Mouse (Mus musculus): Measurements from ENCODE around the gene Csrnp2. TPM values are rescaled to one million over a fixed set of nuclear protein-coding genes. Genes with fewer than 3 reads are reported as not detected.
A peak's percentile ranks its signal among the peaks of the same experiment; 100 is the strongest.

The Csrnp2 gene
- polyA plus RNA-seq, 1 experiment from 2014 or later = 41.4 TPM

DNA sequence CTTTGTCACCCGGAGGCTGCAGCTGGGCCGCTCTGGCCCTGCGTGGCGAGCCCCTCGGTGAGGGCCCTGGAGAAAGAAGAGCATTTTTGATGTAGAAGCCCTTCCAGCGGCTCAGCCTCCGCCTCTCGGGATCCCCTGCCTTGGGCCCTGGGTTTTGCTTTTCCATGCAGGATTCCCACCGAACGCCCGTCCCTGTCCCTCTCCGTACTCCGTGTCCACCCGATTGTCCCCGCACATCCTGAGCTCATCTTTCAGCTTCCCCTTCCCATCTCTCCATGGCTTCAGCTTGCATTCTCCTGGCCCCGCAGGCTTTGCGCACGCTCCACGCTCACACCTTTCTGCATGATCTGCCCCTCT lies 26.1 kb downstream of the Csrnp2 start:
- Histone ChIP-seq H3K4me2 (replicated peaks) (peak overlapping the region; percentile 83), H3K4me1 (peaks cover 27% of the 10 kb centered on the region), H3K27me3 (no peaks in the 10 kb centered on the region), H3K9ac (peak overlapping the region; percentile 84), H3K9me3 (replicated peaks) (no peaks in the 10 kb centered on the region), H3K27ac (peak overlapping the region; percentile 82), H3K36me3 (peaks cover 26% of the 10 kb centered on the region), H3K4me3 (peak overlapping the region; percentile 84)
- 1% methylated on average over 15 of the region's 19 CpGs for WGBS
- ATAC-seq (ENCODE audit: low FRiP score) = no peak

GRCm38 (mm10) chr15:100468295-100469188 lies 26.7 kb downstream of the Csrnp2 start, which contains the start of gene Letmd1:
Gene Letmd1, plus strand, starts transcription at chr15:100469023.
- Histone ChIP-seq H3K27me3 (no peaks in the 10 kb centered on the region), H3K4me2 (replicated peaks) (peak within 1 kb of the TSS; percentile 83), H3K4me3 (peak within 1 kb of the TSS; percentile 84), H3K27ac (peak within 1 kb of the TSS; percentile 82), H3K36me3 (peaks cover 20% of the 10 kb centered on the region), H3K9me3 (replicated peaks) (no peaks in the 10 kb centered on the region), H3K4me1 (peaks cover 27% of the 10 kb centered on the region), H3K9ac (peak within 1 kb of the TSS; percentile 84)
- peak; percentile 94 for ATAC-seq (ENCODE audit: low FRiP score)
- 3% methylated on average over 68 of the region's 84 CpGs for WGBS

- peaks cover 13% of the 10 kb centered on the region for H3K36me3 ChIP-seq
- WGBS = 49% methylated on average over 3 of the region's 8 CpGs
- H3K4me3 ChIP-seq = peak overlapping the region; percentile 84
- H3K27me3 ChIP-seq = no peaks in the 10 kb centered on the region
- peak overlapping the region; percentile 84 for H3K9ac ChIP-seq
- H3K27ac ChIP-seq = no peak overlapping the region
- no peak for ATAC-seq (ENCODE audit: low FRiP score)
- H3K4me2 ChIP-seq (replicated peaks) = peak overlapping the region; percentile 83
- H3K9me3 ChIP-seq (replicated peaks) = no peaks in the 10 kb centered on the region
- H3K4me1 ChIP-seq = peaks cover 27% of the 10 kb centered on the region
These were observed 27.6 kb downstream of the Csrnp2 start for GRCm38 (mm10) chr15:100467738-100468137.

- 79% methylated on average over 2 of the region's 2 CpGs for WGBS
These were observed 29.9 kb downstream of the Csrnp2 start for GRCm38 (mm10) chr15:100465432-100465831.

DNA sequence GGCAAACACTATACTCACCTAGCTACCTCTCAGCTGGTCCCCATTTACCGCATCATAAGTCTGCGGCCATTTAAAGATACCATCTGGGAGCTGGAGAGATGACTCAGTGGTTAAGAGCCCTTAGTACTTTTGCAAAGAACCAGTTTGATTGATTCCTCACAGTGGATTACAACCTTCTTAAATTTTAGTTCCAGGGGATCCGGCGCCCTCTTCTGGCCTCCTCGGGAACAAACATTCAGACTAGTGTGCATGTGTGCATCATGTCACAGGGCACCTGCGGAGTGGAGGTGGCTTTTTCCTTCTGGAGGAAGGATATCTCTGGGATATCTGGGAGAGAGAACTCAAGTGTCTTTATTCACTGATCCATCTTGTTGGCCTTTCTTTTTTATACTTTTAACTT lies 31.6 kb downstream of the Csrnp2 start:
- ATAC-seq (ENCODE audit: low FRiP score) = no peak
- Histone ChIP-seq H3K4me2 (replicated peaks) (no peak overlapping the region), H3K9me3 (replicated peaks) (no peaks in the 10 kb centered on the region), H3K36me3 (no peaks in the 10 kb centered on the region), H3K4me3 (no peak overlapping the region), H3K9ac (no peak overlapping the region), H3K27ac (no peak overlapping the region), H3K27me3 (peaks cover 11% of the 10 kb centered on the region; the same call in 1 of the 2 replicates), H3K4me1 (peaks cover 14% of the 10 kb centered on the region)
- WGBS = 32% methylated on average over 6 of the region's 6 CpGs

More at GRCm38 (mm10) chr15:100465432-100465831, 29.9 kb downstream of the Csrnp2 start:
- Histone ChIP-seq H3K36me3 (no peaks in the 10 kb centered on the region), H3K4me3 (no peak overlapping the region), H3K4me1 (peaks cover 24% of the 10 kb centered on the region), H3K27ac (no peak overlapping the region), H3K27me3 (peaks cover 3% of the 10 kb centered on the region; the same call in 1 of the 2 replicates), H3K9me3 (replicated peaks) (no peaks in the 10 kb centered on the region), H3K9ac (no peak overlapping the region), H3K4me2 (replicated peaks) (no peak overlapping the region)
- no peak for ATAC-seq (ENCODE audit: low FRiP score)

DNA sequence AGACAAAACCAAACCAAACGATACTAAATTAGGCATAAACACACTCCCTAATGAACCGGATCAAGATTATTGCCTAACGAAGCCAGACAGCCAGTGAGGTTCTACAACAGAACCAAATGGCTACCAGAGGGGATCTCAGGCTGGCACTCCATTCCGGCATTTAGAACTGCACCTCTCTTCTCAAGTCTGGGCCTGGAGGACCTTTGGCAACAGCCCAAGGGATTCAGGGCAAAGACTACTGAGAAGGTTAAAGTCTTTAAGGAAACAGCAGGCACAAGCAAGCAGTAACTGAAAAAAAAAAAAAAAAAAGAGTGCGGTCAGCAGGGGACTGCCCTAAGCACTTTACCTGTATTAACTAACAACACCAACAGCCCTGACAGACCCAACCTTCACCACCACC lies 33.2 kb downstream of the Csrnp2 start:
- Histone ChIP-seq H3K27me3 (peaks cover 14% of the 10 kb centered on the region; the same call in 1 of the 2 replicates), H3K4me3 (no peak overlapping the region), H3K27ac (no peak overlapping the region), H3K4me2 (replicated peaks) (no peak overlapping the region), H3K9me3 (replicated peaks) (no peaks in the 10 kb centered on the region), H3K36me3 (no peaks in the 10 kb centered on the region), H3K9ac (no peak overlapping the region), H3K4me1 (peaks cover 6% of the 10 kb centered on the region)
- 85% methylated on average over 5 of the region's 5 CpGs for WGBS
- ATAC-seq (ENCODE audit: low FRiP score) = no peak

DNA sequence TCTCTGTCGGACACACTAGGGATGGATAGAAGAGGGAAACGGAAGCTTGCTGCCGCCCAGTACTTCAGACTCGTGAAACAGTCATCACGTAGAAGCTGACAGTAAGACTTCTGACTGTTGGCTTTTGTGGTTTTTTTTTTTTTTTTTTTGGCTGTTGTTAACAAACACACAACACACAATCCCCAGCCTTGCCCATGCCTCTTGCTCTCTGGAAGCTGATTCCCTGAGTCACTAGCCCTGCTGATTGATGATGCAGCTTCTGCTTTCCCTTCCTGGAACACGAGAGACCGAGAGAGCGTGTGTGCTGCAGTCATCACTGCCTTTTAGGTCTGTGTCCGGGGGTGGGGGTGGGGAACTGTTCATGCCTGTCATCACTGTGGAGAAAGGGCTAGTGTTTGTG lies 33.6 kb downstream of the Csrnp2 start:
- Histone ChIP-seq H3K4me3 (no peak overlapping the region), H3K27me3 (peaks cover 14% of the 10 kb centered on the region; the same call in 1 of the 2 replicates), H3K4me1 (peaks cover 6% of the 10 kb centered on the region), H3K9ac (no peak overlapping the region), H3K36me3 (no peaks in the 10 kb centered on the region), H3K27ac (no peak overlapping the region), H3K4me2 (replicated peaks) (no peak overlapping the region), H3K9me3 (replicated peaks) (no peaks in the 10 kb centered on the region)
- no peak for ATAC-seq (ENCODE audit: low FRiP score)
- WGBS = 75% methylated on average over 9 of the region's 9 CpGs

DNA sequence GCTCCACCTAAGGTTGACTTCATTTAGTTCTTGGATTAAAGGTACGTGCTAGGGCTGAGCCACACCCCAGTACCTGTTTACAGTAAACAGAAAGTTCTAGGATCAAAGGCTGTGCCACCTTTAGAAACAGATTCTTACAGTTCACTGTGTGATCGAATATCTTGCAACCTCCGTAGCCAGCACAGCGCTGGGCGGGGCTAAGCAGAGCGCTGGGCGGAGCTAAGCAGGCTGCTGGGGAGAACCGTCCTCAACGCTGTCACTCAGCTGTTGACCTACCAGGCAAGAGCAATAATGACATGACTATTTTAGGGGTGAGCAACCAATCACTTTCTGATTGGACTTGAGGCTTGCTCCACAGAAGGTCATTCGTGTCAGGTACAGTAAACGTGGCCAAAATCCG lies 34.3 kb downstream of the Csrnp2 start:
- 8% methylated on average over 12 of the region's 12 CpGs for WGBS
- peak; percentile 48; the same call in 1 of the 2 replicates for ATAC-seq (ENCODE audit: low FRiP score)
- Histone ChIP-seq H3K27me3 (peaks cover 14% of the 10 kb centered on the region; the same call in 1 of the 2 replicates), H3K9me3 (replicated peaks) (no peaks in the 10 kb centered on the region), H3K9ac (no peak overlapping the region), H3K27ac (no peak overlapping the region), H3K4me3 (no peak overlapping the region), H3K4me1 (peaks cover 6% of the 10 kb centered on the region), H3K36me3 (no peaks in the 10 kb centered on the region), H3K4me2 (replicated peaks) (no peak overlapping the region)

DNA sequence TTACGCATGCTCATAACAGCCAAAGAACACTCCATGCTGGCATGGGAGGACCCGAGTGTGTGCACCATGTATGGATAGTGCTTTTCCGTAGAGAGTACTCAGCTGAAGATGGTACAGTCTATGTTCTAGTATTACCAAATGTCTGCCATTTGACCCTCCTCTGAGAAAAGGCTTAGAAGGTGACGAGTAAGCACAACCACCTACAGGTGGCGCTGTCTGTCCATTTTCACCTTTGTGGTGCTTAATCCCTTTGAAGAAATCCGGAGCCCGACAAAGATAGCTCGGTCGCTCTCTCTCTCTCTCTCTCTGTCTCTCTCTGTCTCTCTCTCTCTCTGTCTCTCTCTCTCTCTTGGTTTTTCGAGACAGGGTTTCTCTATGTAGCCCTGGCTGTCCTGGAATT lies 37.2 kb downstream of the Csrnp2 start:
- Histone ChIP-seq H3K27ac (no peak overlapping the region), H3K36me3 (no peaks in the 10 kb centered on the region), H3K4me1 (peaks cover 6% of the 10 kb centered on the region), H3K4me2 (replicated peaks) (no peak overlapping the region), H3K9me3 (replicated peaks) (no peaks in the 10 kb centered on the region), H3K27me3 (peaks cover 14% of the 10 kb centered on the region; the same call in 1 of the 2 replicates), H3K4me3 (no peak overlapping the region), H3K9ac (no peak overlapping the region)
- no peak for ATAC-seq (ENCODE audit: low FRiP score)
- 48% methylated on average over 10 of the region's 10 CpGs for WGBS

GRCm38 (mm10) chr15:100457340-100457739 lies 37.9 kb downstream of the Csrnp2 start:
- H3K9me3 ChIP-seq (replicated peaks) = no peaks in the 10 kb centered on the region
- H3K9ac ChIP-seq = no peak overlapping the region
- H3K27me3 ChIP-seq = peaks cover 14% of the 10 kb centered on the region; the same call in 1 of the 2 replicates
- no peaks in the 10 kb centered on the region for H3K36me3 ChIP-seq
- ATAC-seq (ENCODE audit: low FRiP score) = no peak
- 10% methylated on average over 17 of the region's 17 CpGs for WGBS
- H3K4me2 ChIP-seq (replicated peaks) = no peak overlapping the region
- H3K27ac ChIP-seq = no peak overlapping the region
- H3K4me3 ChIP-seq = no peak overlapping the region
- peaks cover 6% of the 10 kb centered on the region for H3K4me1 ChIP-seq

- H3K27me3 ChIP-seq = peaks cover 14% of the 10 kb centered on the region; the same call in 1 of the 2 replicates
- H3K4me2 ChIP-seq (replicated peaks) = no peak overlapping the region
- H3K9me3 ChIP-seq (replicated peaks) = no peaks in the 10 kb centered on the region
- no peaks in the 10 kb centered on the region for H3K36me3 ChIP-seq
- no peak overlapping the region for H3K4me3 ChIP-seq
- WGBS = 66% methylated on average over 7 of the region's 7 CpGs
- no peak for ATAC-seq (ENCODE audit: low FRiP score)
- peaks cover 4% of the 10 kb centered on the region; the same call in 1 of the 2 replicates for H3K4me1 ChIP-seq
- H3K9ac ChIP-seq = no peak overlapping the region
- H3K27ac ChIP-seq = no peak overlapping the region
These were observed 38.8 kb downstream of the Csrnp2 start for GRCm38 (mm10) chr15:100456356-100456991.

DNA sequence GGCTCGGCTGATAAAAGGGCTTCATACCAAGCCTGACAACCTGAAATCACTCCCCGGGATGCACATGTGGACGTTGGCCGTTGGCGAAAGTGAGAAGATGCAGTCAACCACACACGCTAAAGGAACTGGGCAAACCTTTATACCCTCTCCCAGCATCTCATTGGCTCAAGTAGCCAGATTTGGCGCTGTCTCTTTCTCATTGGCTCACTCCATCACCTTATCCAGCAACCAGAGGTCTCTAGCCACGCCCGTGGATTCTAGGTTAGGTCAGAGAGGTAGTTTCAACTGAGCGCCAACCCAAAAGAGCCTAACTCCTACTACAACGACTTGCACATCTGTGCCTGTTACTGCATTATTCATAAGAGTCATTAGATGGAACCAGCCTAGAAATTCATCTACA lies 42.8 kb downstream of the Csrnp2 start:
- Histone ChIP-seq H3K4me1 (peaks cover 2% of the 10 kb centered on the region; the same call in 1 of the 2 replicates), H3K4me2 (replicated peaks) (no peak overlapping the region), H3K36me3 (no peaks in the 10 kb centered on the region), H3K9ac (no peak overlapping the region), H3K27ac (no peak overlapping the region), H3K4me3 (no peak overlapping the region), H3K27me3 (no peaks in the 10 kb centered on the region), H3K9me3 (replicated peaks) (no peaks in the 10 kb centered on the region)
- WGBS = 82% methylated on average over 11 of the region's 11 CpGs
- ATAC-seq (ENCODE audit: low FRiP score) = no peak
